ENCODE assay signal across 29 mouse cellular contexts in genomic region chr12:71651251-71651650, GRCm38 (mm10).
DNase-seq lines count a peak whose midpoint lies in the region; ATAC-seq lines count a peak whose summit lies in the region.
"Had no signal": no experiment of that assay in that cellular context is flagged by ENCODE, and none has a peak within 500 bp of the region (broad histone marks: within the 10 kb centered on the region; RNA-seq: fewer than 3 reads in every experiment).

No protein-coding gene starts in this region.

- H3K4me1 ChIP-seq in forebrain, embryonic 16.5 days (replicated peaks; ENCODE audit: control insufficient read depth, insufficient read depth, low read length) = no peaks in the 10 kb centered on the region
- H3K4me1 ChIP-seq: embryonic facial prominence, embryonic 13.5 days; forebrain, embryonic 10.5 days; hindbrain, embryonic 15.5 days; midbrain, embryonic 10.5 days; neural tube, embryonic 12.5 days had no signal

- H3K27me3 ChIP-seq in forebrain, embryonic 16.5 days (replicated peaks; ENCODE audit: control insufficient read depth, insufficient read depth, low read length) = no peaks in the 10 kb centered on the region
- H3K27me3 ChIP-seq: CH12.LX; embryonic facial prominence, embryonic 13.5 days; heart, embryonic 12.5 days; hindbrain, embryonic 15.5 days; neural tube, embryonic 12.5 days had no signal

- H3K36me3 ChIP-seq in forebrain, embryonic 16.5 days (ENCODE audit: control insufficient read depth, insufficient read depth) = no peaks in the 10 kb centered on the region
- H3K36me3 ChIP-seq: embryonic facial prominence, embryonic 13.5 days; forebrain, embryonic 10.5 days; heart, embryonic 12.5 days; hindbrain, embryonic 15.5 days; midbrain, embryonic 10.5 days; neural tube, embryonic 12.5 days had no signal

- H3K9ac ChIP-seq in forebrain, embryonic 16.5 days (replicated peaks; ENCODE audit: low read depth, low read length) = no peak overlapping the region
- H3K9ac ChIP-seq: embryonic facial prominence, embryonic 13.5 days; forebrain, postnatal 0 days; heart, embryonic 12.5 days; hindbrain, embryonic 15.5 days; liver, embryonic 14.5 days; neural tube, embryonic 12.5 days had no signal

- no peak for DNase-seq in cerebellum, postnatal 4 days (ENCODE audit: low spot score in 2 of 2)
- DNase-seq in cerebellum, adult 11-12 months = peak; percentile 45
- DNase-seq in cerebellum, adult 9-11 months = peak; percentile 60
- peak; percentile 26 for DNase-seq in mesoderm, embryonic 11.5 days (ENCODE audit: low read depth, low spot score)
- DNase-seq in right cerebral cortex, adult 18-20 months = no peak
- DNase-seq: adrenal gland, adult 2 months; adrenal gland, postnatal 36 days; forebrain, postnatal 0 days; heart, adult 2 months; heart, postnatal 4 days; kidney, adult 2 months; layer of hippocampus, postnatal 36 days; left cerebral cortex, postnatal 4 days; lung, adult 2 months; lung, postnatal 14 days had no signal

- no peak overlapping the region for H3K4me3 ChIP-seq in forebrain, embryonic 16.5 days (replicated peaks; ENCODE audit: low read length)
- H3K4me3 ChIP-seq: embryonic facial prominence, embryonic 13.5 days; forebrain, embryonic 10.5 days; heart, adult 2 months; heart, embryonic 12.5 days; hindbrain, embryonic 15.5 days; midbrain, embryonic 10.5 days; myocyte; neural tube, embryonic 12.5 days had no signal

- H3K4me2 ChIP-seq in forebrain, embryonic 16.5 days (ENCODE audit: low read length) = no peak overlapping the region
- H3K4me2 ChIP-seq: embryonic facial prominence, embryonic 13.5 days; heart, embryonic 12.5 days; hindbrain, embryonic 15.5 days; neural tube, embryonic 12.5 days had no signal

- ATAC-seq in cerebellum, adult (ENCODE audit: insufficient number of reproducible peaks, low FRiP score, low TSS enrichment) = peak; percentile 68
- no peak for ATAC-seq in forebrain, embryonic 16.5 days
- ATAC-seq: activated CD4-positive, CD25-positive, alpha-beta regulatory T cell, adult 4 months; forebrain, postnatal 0 days; midbrain, embryonic 16.5 days had no signal

- WGBS in forebrain, embryonic 16.5 days = 76% methylated on average over 2 of the region's 2 CpGs

- no peak overlapping the region for H3K27ac ChIP-seq in forebrain, embryonic 16.5 days (ENCODE audit: low read length)
- H3K27ac ChIP-seq: embryonic facial prominence, embryonic 13.5 days; forebrain, embryonic 10.5 days; heart, adult 2 months; hindbrain, embryonic 15.5 days; kidney, postnatal 0 days; liver, embryonic 14.5 days; midbrain, embryonic 10.5 days; neural tube, embryonic 12.5 days had no signal

- no peaks in the 10 kb centered on the region for H3K9me3 ChIP-seq in forebrain, embryonic 16.5 days (ENCODE audit: control insufficient read depth, low read length)
- H3K9me3 ChIP-seq: embryonic facial prominence, embryonic 13.5 days; forebrain, embryonic 10.5 days; heart, embryonic 12.5 days; hindbrain, embryonic 15.5 days; midbrain, embryonic 10.5 days; neural tube, embryonic 12.5 days had no signal

Comparison
In these comparisons a context has a peak if more than half of its experiments do, and no peak if none do; other contexts are left out.
1. DNase-seq: peak in cerebellum, adult 11-12 months (single experiment), cerebellum, adult 9-11 months (single experiment) and mesoderm, embryonic 11.5 days (single experiment); none in cerebellum, postnatal 4 days (0 of 2) and right cerebral cortex, adult 18-20 months (single experiment).